Mouse (Mus musculus): ENCODE measurements around the gene Aph1b.

GRCm38 (mm10) chr9:66835097-66835480 lies 39.8 kb upstream of the Aph1b start:
- TF ChIP-seq GATA1 (IDR thresholded peaks at IDR 0.05; ENCODE audit: borderline replicate concordance, low read length) (no peak), FLI1 (IDR thresholded peaks at IDR 0.05; ENCODE audit: low read length) (no peak)

Data from megakaryocyte, embryonic 14.5 days (primary cell).